Mouse (Mus musculus) G1E (cell line): ENCODE results near the gene Accs.

ENCODE experiments used
- CTCF ChIP-seq: IDR thresholded peaks from 2 replicates; pipeline ENCODE4 v1.5.1; 2012; ENCODE audit warnings: low read depth, low read length, inconsistent platforms, mixed read lengths
- GATA1 ChIP-seq: IDR thresholded peaks from 2 replicates; pipeline ENCODE4 v1.6.1; 2012; ENCODE audit warnings: borderline replicate concordance, low read length, inconsistent platforms, mixed read lengths
- GATA2 ChIP-seq: IDR thresholded peaks from 2 replicates; pipeline ENCODE4 v1.6.1; 2012; ENCODE audit warnings: low read depth, low read length, inconsistent platforms, borderline replicate concordance

DNA sequence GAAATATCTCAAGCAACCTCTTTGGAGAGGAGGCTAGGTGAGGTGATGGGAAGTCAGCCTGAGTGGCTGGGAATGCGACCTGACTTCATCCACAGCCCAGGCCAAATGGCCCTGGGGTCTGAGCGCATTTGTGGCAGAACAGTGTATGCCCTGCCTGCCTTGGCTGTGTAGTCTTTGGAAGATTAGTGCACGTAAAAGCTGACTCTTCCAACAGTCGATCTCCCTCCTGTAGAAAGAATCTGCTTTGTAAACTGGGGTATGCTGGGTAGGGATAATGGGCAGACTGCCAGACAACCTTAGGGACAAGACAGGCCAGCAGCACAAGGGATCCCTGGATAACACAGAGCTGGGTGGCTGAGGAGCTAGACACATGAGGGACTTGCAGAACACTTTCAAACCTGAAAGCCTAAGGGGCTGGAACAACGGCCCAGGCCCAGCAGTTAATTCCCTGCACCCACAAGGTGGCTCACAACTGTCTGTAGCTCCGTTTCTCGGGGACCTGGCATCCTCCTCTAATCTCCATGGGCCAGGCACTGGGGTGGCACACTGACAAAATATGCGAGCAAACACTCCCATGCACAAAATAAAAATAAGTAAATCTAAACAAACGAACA lies 65.7 kb downstream of the Accs start:
- no peak for TF ChIP-seq CTCF
- TF ChIP-seq GATA1 = no peak
- no peak for TF ChIP-seq GATA2
